Mouse (Mus musculus): ENCODE data around the gene Scd2. TPM values are rescaled to one million over a fixed set of nuclear protein-coding genes. Genes with fewer than 3 reads are reported as not detected.
A peak's percentile ranks its signal among the peaks of the same experiment; 100 is the strongest.

Gene Scd2
- polyA plus RNA-seq, 1 experiment from 2014 or later, result 311 TPM

- no peak overlapping the region for H3K27ac ChIP-seq
- H3K36me3 ChIP-seq, result peaks cover 97% of the 10 kb centered on the region
- H3K4me1 ChIP-seq, result peaks cover 52% of the 10 kb centered on the region
- WGBS, result 87% methylated on average over 6 of the region's 6 CpGs
- H3K9me3 ChIP-seq, result no peaks in the 10 kb centered on the region
- H3K4me2 ChIP-seq (replicated peaks), result peak overlapping the region; percentile 98
- H3K4me3 ChIP-seq, result no peak overlapping the region
- no peaks in the 10 kb centered on the region for H3K27me3 ChIP-seq
- ATAC-seq (ENCODE audit: insufficient number of reproducible peaks, insufficient read depth, low FRiP score, low TSS enrichment), result no peak
- no peak overlapping the region for H3K9ac ChIP-seq
These were observed 6.4 kb downstream of the Scd2 start for GRCm38 (mm10) chr19:44299902-44300301.

DNA sequence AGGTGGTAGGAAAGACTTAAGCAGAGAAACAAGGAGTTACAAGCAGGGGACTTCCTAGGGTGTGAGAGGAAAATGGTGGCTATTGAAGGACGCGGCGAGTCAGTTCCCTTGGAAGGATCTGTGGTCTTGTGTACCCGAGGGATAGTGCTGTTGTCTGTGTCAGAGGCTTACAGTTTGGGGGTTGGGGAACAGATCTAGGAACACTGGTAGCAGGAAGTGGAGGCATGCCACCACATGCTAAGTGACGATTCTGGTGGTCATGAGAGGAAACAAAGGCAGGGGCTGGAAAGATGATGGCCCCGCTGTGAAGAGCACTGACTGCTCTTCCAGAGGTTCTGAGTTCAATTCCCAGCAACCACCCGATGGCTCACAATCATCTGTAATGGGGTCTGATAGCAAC, 7.0 kb downstream of the Scd2 start:
- peak overlapping the region; percentile 24; the same call in 1 of the 2 replicates for H3K9ac ChIP-seq
- peaks cover 97% of the 10 kb centered on the region for H3K36me3 ChIP-seq
- H3K4me1 ChIP-seq, result peaks cover 52% of the 10 kb centered on the region
- 83% methylated on average over 7 of the region's 7 CpGs for WGBS
- H3K4me3 ChIP-seq, result no peak overlapping the region
- H3K4me2 ChIP-seq (replicated peaks), result peak overlapping the region; percentile 98; the same call in 1 of the 2 replicates
- H3K27ac ChIP-seq, result no peak overlapping the region
- no peaks in the 10 kb centered on the region for H3K9me3 ChIP-seq
- ATAC-seq (ENCODE audit: insufficient number of reproducible peaks, insufficient read depth, low FRiP score, low TSS enrichment), result no peak
- no peaks in the 10 kb centered on the region for H3K27me3 ChIP-seq

DNA sequence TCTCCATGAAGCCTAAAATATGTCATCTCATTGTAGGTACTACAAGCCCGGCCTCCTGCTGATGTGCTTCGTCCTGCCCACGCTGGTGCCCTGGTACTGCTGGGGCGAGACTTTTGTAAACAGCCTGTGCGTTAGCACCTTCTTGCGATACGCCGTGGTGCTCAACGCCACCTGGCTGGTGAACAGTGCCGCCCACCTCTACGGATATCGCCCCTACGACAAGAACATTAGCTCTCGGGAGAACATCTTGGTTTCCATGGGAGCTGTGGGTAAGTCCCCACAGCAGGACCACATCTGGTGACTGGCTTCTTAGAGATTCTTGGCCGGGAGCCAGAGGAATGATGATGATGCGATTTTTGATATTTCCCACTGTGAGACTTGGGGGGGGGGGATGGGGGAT, 7.7 kb downstream of the Scd2 start:
- H3K9me3 ChIP-seq, result no peaks in the 10 kb centered on the region
- no peak for ATAC-seq (ENCODE audit: insufficient number of reproducible peaks, insufficient read depth, low FRiP score, low TSS enrichment)
- 74% methylated on average over 16 of the region's 16 CpGs for whole genome bisulfite sequencing
- no peak overlapping the region for H3K27ac ChIP-seq
- H3K27me3 ChIP-seq, result no peaks in the 10 kb centered on the region
- no peak overlapping the region for H3K4me3 ChIP-seq
- H3K4me2 ChIP-seq (replicated peaks), result 0 out of 2 replicates have a peak overlapping the region, but pooled peaks have one; percentile 5
- H3K9ac ChIP-seq, result no peak overlapping the region
- H3K4me1 ChIP-seq, result peaks cover 52% of the 10 kb centered on the region
- H3K36me3 ChIP-seq, result peaks cover 96% of the 10 kb centered on the region

- Histone ChIP-seq H3K36me3 (peaks cover 94% of the 10 kb centered on the region), H3K9me3 (no peaks in the 10 kb centered on the region), H3K4me2 (replicated peaks) (no peak overlapping the region), H3K4me3 (no peak overlapping the region), H3K9ac (no peak overlapping the region), H3K27me3 (no peaks in the 10 kb centered on the region), H3K27ac (no peak overlapping the region), H3K4me1 (peaks cover 49% of the 10 kb centered on the region)
- WGBS, result 83% methylated on average over 9 of the region's 9 CpGs
- ATAC-seq (ENCODE audit: insufficient number of reproducible peaks, insufficient read depth, low FRiP score, low TSS enrichment), result no peak
These were observed 8.3 kb downstream of the Scd2 start for GRCm38 (mm10) chr19:44301671-44302305.

DNA sequence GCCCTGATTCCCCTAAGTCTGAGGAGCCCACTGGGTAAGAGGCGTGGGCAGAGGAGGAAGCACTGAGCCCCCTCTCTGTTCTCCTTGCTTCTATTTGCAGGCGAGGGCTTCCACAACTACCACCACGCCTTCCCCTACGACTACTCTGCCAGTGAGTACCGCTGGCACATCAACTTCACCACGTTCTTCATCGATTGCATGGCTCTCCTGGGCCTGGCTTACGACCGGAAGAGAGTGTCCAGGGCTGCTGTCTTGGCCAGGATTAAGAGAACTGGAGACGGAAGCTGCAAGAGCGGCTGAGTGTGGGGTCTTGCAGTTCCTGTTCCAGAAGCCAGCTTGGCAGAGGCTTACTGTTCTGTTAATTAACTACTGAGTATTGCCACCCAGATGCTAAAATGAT, 9.4 kb downstream of the Scd2 start:
- Histone ChIP-seq H3K36me3 (peaks cover 94% of the 10 kb centered on the region), H3K4me1 (peaks cover 38% of the 10 kb centered on the region), H3K27me3 (no peaks in the 10 kb centered on the region), H3K9me3 (no peaks in the 10 kb centered on the region), H3K4me2 (replicated peaks) (no peak overlapping the region), H3K9ac (no peak overlapping the region), H3K27ac (no peak overlapping the region), H3K4me3 (no peak overlapping the region)
- 86% methylated on average over 11 of the region's 11 CpGs for WGBS
- ATAC-seq (ENCODE audit: insufficient number of reproducible peaks, insufficient read depth, low FRiP score, low TSS enrichment), result no peak

GRCm38 (mm10) chr19:44303502-44303901, 10.0 kb downstream of the Scd2 start:
- H3K36me3 ChIP-seq, result peaks cover 88% of the 10 kb centered on the region
- no peak overlapping the region for H3K4me3 ChIP-seq
- H3K27me3 ChIP-seq, result no peaks in the 10 kb centered on the region
- no peak overlapping the region for H3K9ac ChIP-seq
- no peaks in the 10 kb centered on the region for H3K9me3 ChIP-seq
- H3K27ac ChIP-seq, result no peak overlapping the region
- no peak overlapping the region for H3K4me2 ChIP-seq (replicated peaks)
- peaks cover 32% of the 10 kb centered on the region for H3K4me1 ChIP-seq
- WGBS, result 82% methylated on average over 8 of the region's 8 CpGs
- no peak for ATAC-seq (ENCODE audit: insufficient number of reproducible peaks, insufficient read depth, low FRiP score, low TSS enrichment)

DNA sequence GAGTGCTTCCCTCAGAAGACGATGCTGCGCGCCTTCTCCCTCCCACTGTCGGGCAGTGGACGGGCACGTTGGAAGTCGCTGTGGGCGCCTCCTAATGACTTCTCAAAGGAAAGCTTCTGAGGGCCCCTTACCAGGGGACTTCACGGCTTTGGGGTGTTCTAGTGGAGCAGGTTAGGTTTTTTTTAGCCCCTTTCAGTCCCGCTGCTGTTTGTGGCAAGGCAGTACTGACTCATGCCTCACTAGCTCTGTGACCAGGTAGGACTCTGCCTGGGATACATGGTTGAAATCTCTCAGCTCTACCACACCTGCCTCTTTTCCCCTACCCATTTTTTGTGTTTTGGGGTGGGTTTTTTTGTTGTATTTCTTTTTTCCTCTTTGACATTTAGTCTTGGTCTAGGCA, 10.9 kb downstream of the Scd2 start:
- Histone ChIP-seq H3K36me3 (peaks cover 83% of the 10 kb centered on the region), H3K4me2 (replicated peaks) (no peak overlapping the region), H3K4me3 (no peak overlapping the region), H3K27me3 (no peaks in the 10 kb centered on the region), H3K4me1 (peaks cover 24% of the 10 kb centered on the region), H3K27ac (no peak overlapping the region), H3K9me3 (no peaks in the 10 kb centered on the region), H3K9ac (no peak overlapping the region)
- no peak for ATAC-seq (ENCODE audit: insufficient number of reproducible peaks, insufficient read depth, low FRiP score, low TSS enrichment)
- 93% methylated on average over 10 of the region's 10 CpGs for WGBS

GRCm38 (mm10) chr19:44304851-44305510, 11.5 kb downstream of the Scd2 start:
- no peak overlapping the region for H3K9ac ChIP-seq
- peak overlapping the region; percentile 11; the same call in 1 of the 2 replicates for H3K27ac ChIP-seq
- H3K36me3 ChIP-seq, result peaks cover 79% of the 10 kb centered on the region
- H3K4me1 ChIP-seq, result peaks cover 20% of the 10 kb centered on the region
- H3K9me3 ChIP-seq, result no peaks in the 10 kb centered on the region
- H3K4me2 ChIP-seq (replicated peaks), result no peak overlapping the region
- no peaks in the 10 kb centered on the region for H3K27me3 ChIP-seq
- ATAC-seq (ENCODE audit: insufficient number of reproducible peaks, insufficient read depth, low FRiP score, low TSS enrichment), result no peak
- 88% methylated on average over 16 of the region's 16 CpGs for WGBS
- H3K4me3 ChIP-seq, result no peak overlapping the region

- Histone ChIP-seq H3K27me3 (no peaks in the 10 kb centered on the region), H3K4me2 (replicated peaks) (no peak overlapping the region), H3K9me3 (no peaks in the 10 kb centered on the region), H3K4me1 (peaks cover 12% of the 10 kb centered on the region), H3K27ac (no peak overlapping the region), H3K36me3 (peaks cover 72% of the 10 kb centered on the region), H3K4me3 (no peak overlapping the region), H3K9ac (no peak overlapping the region)
- ATAC-seq (ENCODE audit: insufficient number of reproducible peaks, insufficient read depth, low FRiP score, low TSS enrichment), result no peak
- WGBS, result 91% methylated on average over 15 of the region's 15 CpGs
These were observed 12.2 kb downstream of the Scd2 start for GRCm38 (mm10) chr19:44305701-44306100.

GRCm38 (mm10) chr19:44306171-44306570, 12.7 kb downstream of the Scd2 start:
- Histone ChIP-seq H3K9ac (no peak overlapping the region), H3K9me3 (no peaks in the 10 kb centered on the region), H3K36me3 (peaks cover 67% of the 10 kb centered on the region), H3K4me1 (peaks cover 11% of the 10 kb centered on the region), H3K4me3 (no peak overlapping the region), H3K4me2 (replicated peaks) (no peak overlapping the region), H3K27ac (no peak overlapping the region), H3K27me3 (no peaks in the 10 kb centered on the region)
- 80% methylated on average over 7 of the region's 7 CpGs for WGBS
- ATAC-seq (ENCODE audit: insufficient number of reproducible peaks, insufficient read depth, low FRiP score, low TSS enrichment), result no peak

DNA sequence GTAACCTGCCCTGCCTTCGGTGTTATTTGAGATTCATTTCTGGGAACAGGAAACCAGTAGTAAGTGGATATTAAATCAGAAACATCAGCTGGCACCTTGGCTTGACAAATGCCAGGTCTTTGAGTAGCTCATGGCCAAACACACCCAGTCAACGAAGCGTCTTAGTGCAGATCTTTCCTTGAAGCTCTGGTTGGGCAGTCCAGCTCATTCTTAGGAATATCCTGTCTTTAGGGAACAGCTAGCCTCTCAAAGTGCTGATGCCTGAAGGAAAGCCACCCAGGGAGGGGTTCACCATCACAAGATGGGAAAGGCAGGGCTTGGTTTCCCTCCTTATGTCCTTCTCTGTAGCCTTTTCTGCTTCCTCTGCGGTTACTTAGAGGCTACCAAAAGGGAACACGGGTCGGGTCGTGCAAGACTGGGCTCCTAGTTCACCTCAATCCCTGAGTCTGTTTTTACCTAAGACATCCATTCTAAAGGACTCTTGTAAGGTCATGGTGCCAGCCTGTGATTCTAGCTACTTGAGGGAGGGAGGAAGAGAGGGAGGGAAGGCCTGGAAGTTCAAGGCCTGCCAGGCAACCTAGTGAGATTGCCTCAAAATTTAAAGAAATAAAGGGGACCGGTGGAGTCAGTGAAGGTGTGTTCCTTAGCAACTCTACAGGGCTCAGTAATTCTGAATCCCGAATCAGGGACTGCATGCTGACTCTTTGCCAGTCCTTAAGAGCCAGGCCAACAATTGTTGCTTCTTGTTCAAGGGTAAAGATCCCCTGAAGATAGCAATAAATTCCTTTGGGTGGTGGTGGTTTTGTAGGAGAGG, 13.8 kb downstream of the Scd2 start:
- WGBS, result 83% methylated on average over 9 of the region's 9 CpGs
- H3K4me1 ChIP-seq, result peaks cover 6% of the 10 kb centered on the region
- no peak for ATAC-seq (ENCODE audit: insufficient number of reproducible peaks, insufficient read depth, low FRiP score, low TSS enrichment)
- H3K9me3 ChIP-seq, result no peaks in the 10 kb centered on the region
- H3K9ac ChIP-seq, result no peak overlapping the region
- no peak overlapping the region for H3K4me3 ChIP-seq
- no peak overlapping the region for H3K27ac ChIP-seq
- H3K27me3 ChIP-seq, result no peaks in the 10 kb centered on the region
- no peak overlapping the region for H3K4me2 ChIP-seq (replicated peaks)
- H3K36me3 ChIP-seq, result peaks cover 56% of the 10 kb centered on the region

All from embryonic facial prominence, embryonic 12.5 days (tissue).